Mouse (Mus musculus) hindbrain, embryonic 11.5 days (tissue): Measurements from ENCODE around the gene Chmp1a. TPM values are rescaled to one million over a fixed set of nuclear protein-coding genes. Genes with fewer than 3 reads are reported as not detected.
"Not testable (repeated sequence)": the region's sequence is repeated elsewhere in the genome, so short reads cannot be mapped to it uniquely, and the experiment has no call there.

Source experiments
- ATAC-seq: fragments of 200-750 bp; cut with Nextera tagmentation; 2 replicates; pipeline ENCODE4 v1.8.0; 2017; ENCODE audit warnings: mild to moderate bottlenecking, moderate TSS enrichment, moderate library complexity; ENCODE audit not compliant: low FRiP score
- DNase-seq: peaks from one replicate; pipeline ENCODE4 v3.0.0-alpha.2; 2015; ENCODE audit warnings: low spot score
- H3K27ac ChIP-seq: fragments of 300-500 bp; sonication (generic); 2 replicates; pipeline ENCODE4 v1.5.1; 2014; ENCODE audit warnings: mild to moderate bottlenecking, low read depth, low read length
- H3K27me3 ChIP-seq: fragments of 300-500 bp; sonication (generic); 2 replicates; pipeline ENCODE4 v1.6.1; 2014; ENCODE audit warnings: mild to moderate bottlenecking, low read length, moderate library complexity, mixed read lengths; ENCODE audit not compliant: control insufficient read depth, insufficient read depth
- H3K36me3 ChIP-seq: fragments of 300-500 bp; sonication (generic); 2 replicates; pipeline ENCODE4 v1.6.1; 2014; ENCODE audit warnings: mild to moderate bottlenecking, low read length, moderate library complexity, mixed read lengths; ENCODE audit not compliant: control insufficient read depth, insufficient read depth
- H3K4me1 ChIP-seq: fragments of 300-500 bp; sonication (generic); replicated peaks from 2 replicates; pipeline ENCODE4 v1.6.1; 2014; ENCODE audit warnings: low read length, mixed read lengths; ENCODE audit not compliant: control insufficient read depth, insufficient read depth
- H3K4me2 ChIP-seq: fragments of 300-500 bp; sonication (generic); replicated peaks from 2 replicates; pipeline ENCODE4 v1.6.1; 2014; ENCODE audit warnings: mild to moderate bottlenecking, low read depth, low read length
- H3K4me3 ChIP-seq: fragments of 300-500 bp; sonication (generic); 2 replicates; pipeline ENCODE4 v1.5.1; 2014; ENCODE audit warnings: low read depth, low read length
- H3K9ac ChIP-seq: fragments of 300-500 bp; sonication (generic); 2 replicates; pipeline ENCODE4 v1.6.1; 2014; ENCODE audit warnings: low read depth, low read length
- H3K9me3 ChIP-seq: fragments of 300-500 bp; sonication (generic); 2 replicates; pipeline ENCODE4 v1.6.1; 2016; ENCODE audit warnings: low read length; ENCODE audit not compliant: control insufficient read depth
- WGBS: fragments of 180-500 bp; shearing (Covaris S2); extraction: QIAGEN DNeasy Blood & Tissue Kit; methylation state at CpG from one replicate; pipeline ENCODE4 v1.1.7; 2014; 5-methylcytosine and 5-hydroxymethylcytosine counted together
- polyA plus RNA-seq: library from polyadenylated mRNA; unstranded; fragments of >200 nt; fragmentation: Nextera tagmentation; extraction: Ambion mirVana; gene quantifications from 2 replicates; pipeline ENCODE4 v1.2.1, GENCODE M21; 2014

Chmp1a gene
- polyA plus RNA-seq, 1 experiment from 2014 or later, result 87.7 TPM

GRCm38 (mm10) chr8:123234918-123235519 lies 22.5 kb upstream of the Chmp1a start:
- Histone ChIP-seq H3K27ac (no peak overlapping the region), H3K36me3 (no peaks in the 10 kb centered on the region), H3K27me3 (peaks cover 21% of the 10 kb centered on the region), H3K4me3 (peak overlapping the region; percentile 43), H3K4me2 (peak overlapping the region; percentile 88), H3K9ac (peak overlapping the region; percentile 52), H3K9me3 (no peaks in the 10 kb centered on the region), H3K4me1 (peaks cover 6% of the 10 kb centered on the region)
- ATAC-seq, result no peak
- 39% methylated on average over 13 of the region's 13 CpGs for WGBS
- no peak for DNase-seq

DNA sequence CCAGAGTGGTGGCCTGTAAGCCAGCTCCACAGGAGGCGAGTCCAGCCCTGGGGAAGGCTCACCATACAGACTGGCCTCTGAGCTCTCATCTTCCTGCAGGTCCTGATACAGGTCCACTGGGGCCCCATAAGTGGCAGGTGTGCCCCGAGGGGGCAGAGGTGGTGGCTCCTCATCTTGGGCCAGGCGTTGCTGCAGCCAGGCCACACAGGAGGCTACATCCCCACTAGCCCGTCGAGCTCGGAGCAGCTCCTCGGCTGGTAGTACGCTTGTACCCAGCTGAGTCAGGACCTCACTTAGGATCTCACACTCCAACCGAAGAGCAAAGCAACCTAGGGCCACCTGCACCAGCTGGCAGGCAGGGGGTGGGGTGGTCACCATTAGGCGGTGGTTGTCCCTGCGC lies 21.2 kb upstream of the Chmp1a start:
- peaks cover 6% of the 10 kb centered on the region for H3K4me1 ChIP-seq
- no peak overlapping the region for H3K9ac ChIP-seq
- H3K4me3 ChIP-seq, result no peak overlapping the region
- H3K9me3 ChIP-seq, result no peaks in the 10 kb centered on the region
- WGBS, result 76% methylated on average over 11 of the region's 11 CpGs
- DNase-seq, result no peak
- no peak overlapping the region for H3K4me2 ChIP-seq
- no peaks in the 10 kb centered on the region for H3K36me3 ChIP-seq
- peaks cover 21% of the 10 kb centered on the region for H3K27me3 ChIP-seq
- no peak for ATAC-seq
- no peak overlapping the region for H3K27ac ChIP-seq

DNA sequence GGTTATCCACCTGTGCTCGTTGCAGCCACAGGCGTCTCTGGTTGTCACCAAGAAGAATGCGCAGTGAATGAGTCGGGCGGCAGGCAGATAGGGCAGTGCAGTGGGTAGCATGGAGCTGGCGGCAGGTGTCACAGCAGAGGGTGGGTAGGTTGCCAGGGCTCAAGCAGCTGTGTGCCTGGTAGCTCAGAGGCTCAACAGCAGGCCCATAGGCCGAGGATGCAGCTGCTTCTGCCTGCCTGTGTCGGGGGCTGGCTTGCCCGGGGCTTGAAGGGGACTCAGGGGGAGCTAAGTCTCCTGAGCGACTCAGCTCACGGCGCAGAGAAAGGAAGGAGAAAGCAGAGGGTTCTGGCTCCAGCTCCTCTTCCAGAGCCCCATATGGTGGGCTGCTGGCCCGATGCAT lies 20.7 kb upstream of the Chmp1a start:
- Histone ChIP-seq H3K9ac (no peak overlapping the region), H3K36me3 (no peaks in the 10 kb centered on the region)
- WGBS, result 58% methylated on average over 13 of the region's 13 CpGs

DNA sequence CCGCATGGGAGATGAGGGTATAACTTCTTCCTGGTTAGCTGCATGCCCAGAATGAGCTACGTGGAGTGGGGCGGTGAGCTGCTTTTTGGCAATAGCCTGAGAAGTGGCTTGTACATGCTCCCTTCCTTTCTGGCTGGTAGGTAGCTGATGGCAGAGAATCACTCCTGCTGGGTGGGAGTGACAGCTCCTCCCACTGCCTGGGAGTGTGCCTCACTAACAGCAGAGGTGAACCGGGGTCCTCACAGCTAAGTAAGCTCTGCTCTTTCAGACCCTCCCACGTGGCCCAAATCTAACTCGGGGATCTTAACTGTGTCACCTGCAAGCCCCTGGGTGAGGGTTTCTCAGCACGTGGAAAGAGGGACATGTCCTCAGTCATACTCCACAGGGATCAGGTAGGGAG lies 20.0 kb upstream of the Chmp1a start:
- WGBS, result 42% methylated on average over 7 of the region's 7 CpGs
- no peak overlapping the region for H3K9ac ChIP-seq
- no peaks in the 10 kb centered on the region for H3K36me3 ChIP-seq
- ATAC-seq, result no peak
- H3K27ac ChIP-seq, result no peak overlapping the region
- H3K27me3 ChIP-seq, result peaks cover 20% of the 10 kb centered on the region
- no peaks in the 10 kb centered on the region for H3K9me3 ChIP-seq
- H3K4me2 ChIP-seq, result no peak overlapping the region; the same call in 1 of the 2 replicates
- H3K4me1 ChIP-seq, result peaks cover 6% of the 10 kb centered on the region
- H3K4me3 ChIP-seq, result no peak overlapping the region
- no peak for DNase-seq

More for the DNA sequence above, 20.7 kb upstream of the Chmp1a start:
- DNase-seq (no peak), ATAC-seq (no peak)
- no peak overlapping the region for H3K4me2 ChIP-seq
- peaks cover 6% of the 10 kb centered on the region for H3K4me1 ChIP-seq
- H3K27me3 ChIP-seq, result peaks cover 21% of the 10 kb centered on the region
- H3K27ac ChIP-seq, result no peak overlapping the region
- H3K9me3 ChIP-seq, result no peaks in the 10 kb centered on the region
- no peak overlapping the region for H3K4me3 ChIP-seq

DNA sequence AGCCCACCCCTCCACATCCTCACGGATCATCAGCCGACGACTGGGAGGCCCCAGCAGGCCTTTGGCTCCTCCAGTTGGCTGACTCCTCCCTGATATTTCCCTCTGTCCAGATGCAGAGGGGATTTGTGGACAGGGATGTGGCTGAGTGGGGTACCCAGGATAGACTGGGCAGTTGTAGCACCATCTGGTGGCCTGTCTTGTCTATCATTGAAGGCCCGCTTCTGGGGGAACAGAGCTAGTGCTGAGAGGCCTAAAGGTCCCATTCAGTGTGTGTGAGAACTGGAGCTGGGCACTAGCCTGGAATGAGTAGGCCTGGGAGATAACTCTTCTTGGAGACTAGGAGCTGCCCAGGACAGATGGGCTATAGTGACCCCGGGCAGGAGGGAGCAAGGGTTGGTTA lies 19.2 kb upstream of the Chmp1a start:
- Histone ChIP-seq H3K36me3 (no peaks in the 10 kb centered on the region), H3K27me3 (peaks cover 19% of the 10 kb centered on the region), H3K4me1 (peaks cover 6% of the 10 kb centered on the region), H3K9me3 (no peaks in the 10 kb centered on the region), H3K4me2 (no peak overlapping the region), H3K9ac (no peak overlapping the region), H3K27ac (no peak overlapping the region), H3K4me3 (no peak overlapping the region)
- ATAC-seq, result no peak
- 56% methylated on average over 5 of the region's 5 CpGs for WGBS
- DNase-seq, result peak; percentile 22

DNA sequence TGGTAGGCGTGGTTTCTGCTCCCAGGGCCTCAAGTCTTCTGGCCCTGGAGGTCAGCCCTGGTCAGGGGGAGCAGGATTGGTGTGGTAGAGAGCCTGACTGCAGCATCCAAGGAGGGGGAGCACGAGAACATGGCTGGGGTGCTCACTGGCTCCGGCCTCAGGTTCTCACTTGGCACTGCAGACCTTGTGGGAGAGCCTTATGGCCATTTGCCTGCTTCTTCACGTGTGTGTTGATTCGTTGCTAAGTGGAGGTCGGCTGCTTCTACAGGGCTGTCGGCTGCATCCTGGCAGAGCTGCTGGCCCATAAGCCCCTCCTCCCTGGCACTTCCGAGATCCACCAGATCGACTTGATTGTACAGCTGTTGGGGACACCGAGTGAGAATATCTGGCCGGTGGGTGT lies 17.8 kb upstream of the Chmp1a start:
- not testable (repeated sequence) for H3K27ac ChIP-seq, ATAC-seq, H3K4me2 ChIP-seq, H3K9ac ChIP-seq, H3K9me3 ChIP-seq, H3K4me1 ChIP-seq, H3K4me3 ChIP-seq, H3K36me3 ChIP-seq, DNase-seq
- 90% methylated on average over 10 of the region's 11 CpGs for WGBS
- H3K27me3 ChIP-seq, result peaks cover 13% of the 10 kb centered on the region

GRCm38 (mm10) chr8:123228416-123228815 lies 15.9 kb upstream of the Chmp1a start:
- no peak overlapping the region for H3K4me3 ChIP-seq
- no peak overlapping the region for H3K4me2 ChIP-seq
- H3K27ac ChIP-seq, result no peak overlapping the region
- no peaks in the 10 kb centered on the region for H3K9me3 ChIP-seq
- ATAC-seq, result no peak
- no peak overlapping the region for H3K9ac ChIP-seq
- no peak for DNase-seq
- peaks cover 6% of the 10 kb centered on the region for H3K4me1 ChIP-seq
- no peaks in the 10 kb centered on the region for H3K27me3 ChIP-seq
- no peaks in the 10 kb centered on the region for H3K36me3 ChIP-seq
- WGBS, result 90% methylated on average over 1 of the region's 1 CpGs

GRCm38 (mm10) chr8:123224278-123225266 lies 12.0 kb upstream of the Chmp1a start, which contains the start of gene Cdk10:
Gene Cdk10, plus strand, starts transcription at chr8:123224842.
- DNase-seq, result peak; percentile 97
- Histone ChIP-seq H3K4me3 (peak within 1 kb of the TSS; percentile 84), H3K36me3 (no peaks in the 10 kb centered on the region), H3K4me1 (peaks cover 6% of the 10 kb centered on the region), H3K9me3 (no peaks in the 10 kb centered on the region), H3K27ac (peak within 1 kb of the TSS; percentile 47), H3K9ac (peak within 1 kb of the TSS; percentile 90), H3K4me2 (peak within 1 kb of the TSS; percentile 87), H3K27me3 (no peaks in the 10 kb centered on the region)
- 4% methylated on average over 59 of the region's 59 CpGs for WGBS
- peak; percentile 78 for ATAC-seq
